Mouse (Mus musculus) forebrain, embryonic 11.5 days (tissue): ENCODE data around the gene Deaf1. TPM values are rescaled to one million over a fixed set of nuclear protein-coding genes. Genes with fewer than 3 reads are reported as not detected.

Experiments used
- ATAC-seq: fragments of 200-750 bp; cut with Nextera tagmentation; replicated peaks from 2 replicates; pipeline ENCODE4 v1.8.0; 2017; ENCODE audit warnings: moderate TSS enrichment; ENCODE audit not compliant: low FRiP score
- DNase-seq: peaks from one replicate; pipeline ENCODE4 v3.0.0-alpha.2; 2017; ENCODE audit warnings: low spot score
- H3K27ac ChIP-seq: fragments of 300-500 bp; sonication (generic); 2 replicates; pipeline ENCODE4 v1.5.1; 2014; ENCODE audit warnings: low read depth, low read length
- H3K27me3 ChIP-seq: fragments of 300-500 bp; sonication (generic); 2 replicates; pipeline ENCODE4 v1.6.1; 2014; ENCODE audit warnings: mild to moderate bottlenecking, low read length, mixed read lengths; ENCODE audit not compliant: control insufficient read depth, insufficient read depth
- H3K36me3 ChIP-seq: fragments of 300-500 bp; sonication (generic); 2 replicates; pipeline ENCODE4 v1.6.1; 2014; ENCODE audit warnings: mild to moderate bottlenecking, low read length, moderate library complexity, mixed read lengths; ENCODE audit not compliant: control insufficient read depth, insufficient read depth
- H3K4me1 ChIP-seq: fragments of 300-500 bp; sonication (generic); replicated peaks from 2 replicates; pipeline ENCODE4 v1.6.1; 2014; ENCODE audit warnings: low read length, mixed read lengths; ENCODE audit not compliant: control insufficient read depth, insufficient read depth
- H3K4me2 ChIP-seq: fragments of 300-500 bp; sonication (generic); 2 replicates; pipeline ENCODE4 v1.6.1; 2014; ENCODE audit warnings: low read depth, mild to moderate bottlenecking, low read length, moderate library complexity, mixed read lengths; ENCODE audit not compliant: severe bottlenecking
- H3K4me3 ChIP-seq: fragments of 300-500 bp; sonication (generic); 2 replicates; pipeline ENCODE4 v1.5.1; 2014; ENCODE audit warnings: low read depth, low read length
- H3K9ac ChIP-seq: fragments of 300-500 bp; sonication (generic); 2 replicates; pipeline ENCODE4 v1.6.1; 2014; ENCODE audit warnings: low read length
- H3K9me3 ChIP-seq: fragments of 300-500 bp; sonication (generic); 2 replicates; pipeline ENCODE4 v1.6.1; 2016; ENCODE audit warnings: low read length, mixed read lengths; ENCODE audit not compliant: control insufficient read depth
- WGBS: fragments of 180-500 bp; shearing (Covaris S2); extraction: QIAGEN DNeasy Blood & Tissue Kit; methylation state at CpG from one replicate; pipeline ENCODE4 v1.1.7; 2014; 5-methylcytosine and 5-hydroxymethylcytosine counted together
- polyA plus RNA-seq: library from polyadenylated mRNA; unstranded; fragments of >200 nt; fragmentation: Nextera tagmentation; extraction: Ambion mirVana; gene quantifications from 2 replicates; pipeline ENCODE4 v1.2.1, GENCODE M21; 2014

Deaf1 gene
- polyA plus RNA-seq, 1 experiment from 2014 or later = 74.2 TPM

- WGBS = 1% methylated on average over 42 of the region's 46 CpGs
- Histone ChIP-seq H3K27me3 (peaks cover 4% of the 10 kb centered on the region), H3K4me3 (peak within 1 kb of the TSS; percentile 34), H3K9ac (peak within 1 kb of the TSS; percentile 51), H3K9me3 (no peaks in the 10 kb centered on the region), H3K4me1 (peaks cover 2% of the 10 kb centered on the region; the same call in 1 of the 2 replicates), H3K4me2 (peak within 1 kb of the TSS; percentile 83), H3K36me3 (no peaks in the 10 kb centered on the region), H3K27ac (no peak within 1 kb of the TSS)
- ATAC-seq (peak; percentile 71), DNase-seq (peak; percentile 76)
Measured at GRCm38 (mm10) chr7:141278766-141279590, 48.5 kb downstream of the Deaf1 start, which contains the start of gene Sct. Gene Sct (minus strand): TSS chr7:141279133.

- no peak overlapping the region for H3K4me3 ChIP-seq
- no peak overlapping the region for H3K9ac ChIP-seq
- ATAC-seq (no peak), DNase-seq (no peak)
- H3K4me2 ChIP-seq = no peak overlapping the region
- peaks cover 2% of the 10 kb centered on the region; the same call in 1 of the 2 replicates for H3K4me1 ChIP-seq
- no peaks in the 10 kb centered on the region for H3K9me3 ChIP-seq
- no peaks in the 10 kb centered on the region for H3K36me3 ChIP-seq
- H3K27ac ChIP-seq = no peak overlapping the region
- H3K27me3 ChIP-seq = peaks cover 4% of the 10 kb centered on the region
- 81% methylated on average over 11 of the region's 11 CpGs for WGBS
Measured at GRCm38 (mm10) chr7:141277701-141278678, 49.5 kb downstream of the Deaf1 start.

GRCm38 (mm10) chr7:141276546-141276945, 50.9 kb downstream of the Deaf1 start, which contains the start of gene Cdhr5:
Gene Cdhr5 (minus strand): TSS chr7:141276786.
- Histone ChIP-seq H3K9me3 (no peaks in the 10 kb centered on the region), H3K36me3 (no peaks in the 10 kb centered on the region), H3K4me1 (peaks cover 2% of the 10 kb centered on the region; the same call in 1 of the 2 replicates), H3K9ac (no peak within 1 kb of the TSS), H3K27ac (no peak within 1 kb of the TSS), H3K4me2 (no peak within 1 kb of the TSS), H3K4me3 (no peak within 1 kb of the TSS), H3K27me3 (peaks cover 4% of the 10 kb centered on the region)
- no peak for ATAC-seq
- 77% methylated on average over 11 of the region's 11 CpGs for WGBS
- no peak for DNase-seq

- H3K4me1 ChIP-seq = peaks cover 2% of the 10 kb centered on the region; the same call in 1 of the 2 replicates
- no peak for DNase-seq
- no peak overlapping the region for H3K9ac ChIP-seq
- H3K9me3 ChIP-seq = no peaks in the 10 kb centered on the region
- no peak overlapping the region for H3K27ac ChIP-seq
- H3K36me3 ChIP-seq = no peaks in the 10 kb centered on the region
- H3K27me3 ChIP-seq = peaks cover 4% of the 10 kb centered on the region
- no peak overlapping the region for H3K4me3 ChIP-seq
- 86% methylated on average over 9 of the region's 9 CpGs for WGBS
- no peak for ATAC-seq
- H3K4me2 ChIP-seq = no peak overlapping the region
Measured at GRCm38 (mm10) chr7:141275356-141275755, 52.1 kb downstream of the Deaf1 start.

GRCm38 (mm10) chr7:141270631-141271030, 56.9 kb downstream of the Deaf1 start:
- WGBS = 96% methylated on average over 3 of the region's 3 CpGs
- no peak for DNase-seq
- Histone ChIP-seq H3K9me3 (no peaks in the 10 kb centered on the region), H3K4me3 (no peak overlapping the region), H3K36me3 (no peaks in the 10 kb centered on the region), H3K27ac (no peak overlapping the region), H3K9ac (no peak overlapping the region), H3K4me1 (peaks cover 3% of the 10 kb centered on the region; the same call in 1 of the 2 replicates), H3K27me3 (no peaks in the 10 kb centered on the region), H3K4me2 (no peak overlapping the region)
- no peak for ATAC-seq

GRCm38 (mm10) chr7:141269273-141269545, 58.3 kb downstream of the Deaf1 start:
- Histone ChIP-seq H3K4me1 (peaks cover 5% of the 10 kb centered on the region; the same call in 1 of the 2 replicates), H3K4me2 (no peak overlapping the region), H3K27ac (no peak overlapping the region), H3K9ac (no peak overlapping the region), H3K9me3 (no peaks in the 10 kb centered on the region), H3K27me3 (no peaks in the 10 kb centered on the region), H3K36me3 (no peaks in the 10 kb centered on the region; the same call in 1 of the 2 replicates), H3K4me3 (no peak overlapping the region)
- 85% methylated on average over 14 of the region's 14 CpGs for WGBS
- DNase-seq (no peak), ATAC-seq (no peak)

GRCm38 (mm10) chr7:141268466-141269272, 58.8 kb downstream of the Deaf1 start:
- no peaks in the 10 kb centered on the region; the same call in 1 of the 2 replicates for H3K36me3 ChIP-seq
- H3K4me1 ChIP-seq = peaks cover 5% of the 10 kb centered on the region; the same call in 1 of the 2 replicates
- H3K4me2 ChIP-seq = no peak overlapping the region
- DNase-seq (no peak), ATAC-seq (no peak)
- no peaks in the 10 kb centered on the region for H3K9me3 ChIP-seq
- WGBS = 82% methylated on average over 24 of the region's 24 CpGs
- no peak overlapping the region for H3K9ac ChIP-seq
- H3K27ac ChIP-seq = no peak overlapping the region
- no peak overlapping the region for H3K4me3 ChIP-seq
- no peaks in the 10 kb centered on the region for H3K27me3 ChIP-seq
